Mouse (Mus musculus): Measurements from ENCODE around the gene Itpr3. TPM values are rescaled to one million over a fixed set of nuclear protein-coding genes. Genes with fewer than 3 reads are reported as not detected.

Gene Itpr3
- total and polyA plus RNA-seq, 2 experiments from 2014 or later = 0.89 to 6.9 TPM

DNA sequence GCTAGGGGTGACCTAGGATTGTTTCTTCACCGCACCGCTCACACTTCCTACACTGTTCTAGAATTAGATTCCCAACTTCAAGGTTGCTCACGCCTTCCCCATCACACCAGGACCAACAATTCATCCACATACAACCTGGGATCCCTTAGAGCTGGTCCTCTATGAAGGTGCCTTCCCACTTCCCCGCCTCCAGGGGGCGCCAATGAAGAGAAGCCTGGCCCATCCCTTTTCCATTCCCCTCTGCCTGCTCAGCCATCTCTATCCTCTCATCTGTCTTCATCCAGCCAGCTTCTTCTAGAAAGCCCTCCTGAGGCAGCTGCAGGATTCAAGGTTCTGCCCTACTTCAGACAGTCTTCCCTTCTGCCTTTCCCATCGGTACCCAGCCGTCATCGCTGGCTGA is 94.3 kb downstream of the Itpr3 start:
- Histone ChIP-seq H3K27me3 (ENCODE audit: control insufficient read depth, insufficient read depth, low read length) (peaks cover 4% of the 10 kb centered on the region; the same call in 1 of the 2 replicates), H3K9ac (replicated peaks; ENCODE audit: low read depth, low read length) (no peak overlapping the region), H3K27ac (ENCODE audit: low read depth) (no peak overlapping the region), H3K4me2 (ENCODE audit: low read depth, low read length) (no peak overlapping the region), H3K4me3 (ENCODE audit: low read depth, low read length) (no peak overlapping the region), H3K4me1 (ENCODE audit: control insufficient read depth, insufficient read depth) (peaks cover 41% of the 10 kb centered on the region), H3K9me3 (replicated peaks; ENCODE audit: control insufficient read depth, low read length) (no peaks in the 10 kb centered on the region), H3K36me3 (replicated peaks; ENCODE audit: control insufficient read depth, insufficient read depth, low read length) (no peaks in the 10 kb centered on the region)
- TF ChIP-seq CTCF (IDR thresholded peaks at IDR 0.05; ENCODE audit: low read depth) (peak; percentile 43), EP300 (IDR thresholded peaks at IDR 0.05; ENCODE audit: low read depth) (no peak)
- DNase-seq (ENCODE audit: low spot score) = no peak
- 70% methylated on average over 8 of the region's 8 CpGs for WGBS
- ATAC-seq (ENCODE audit: insufficient read depth, low read depth) = no peak

DNA sequence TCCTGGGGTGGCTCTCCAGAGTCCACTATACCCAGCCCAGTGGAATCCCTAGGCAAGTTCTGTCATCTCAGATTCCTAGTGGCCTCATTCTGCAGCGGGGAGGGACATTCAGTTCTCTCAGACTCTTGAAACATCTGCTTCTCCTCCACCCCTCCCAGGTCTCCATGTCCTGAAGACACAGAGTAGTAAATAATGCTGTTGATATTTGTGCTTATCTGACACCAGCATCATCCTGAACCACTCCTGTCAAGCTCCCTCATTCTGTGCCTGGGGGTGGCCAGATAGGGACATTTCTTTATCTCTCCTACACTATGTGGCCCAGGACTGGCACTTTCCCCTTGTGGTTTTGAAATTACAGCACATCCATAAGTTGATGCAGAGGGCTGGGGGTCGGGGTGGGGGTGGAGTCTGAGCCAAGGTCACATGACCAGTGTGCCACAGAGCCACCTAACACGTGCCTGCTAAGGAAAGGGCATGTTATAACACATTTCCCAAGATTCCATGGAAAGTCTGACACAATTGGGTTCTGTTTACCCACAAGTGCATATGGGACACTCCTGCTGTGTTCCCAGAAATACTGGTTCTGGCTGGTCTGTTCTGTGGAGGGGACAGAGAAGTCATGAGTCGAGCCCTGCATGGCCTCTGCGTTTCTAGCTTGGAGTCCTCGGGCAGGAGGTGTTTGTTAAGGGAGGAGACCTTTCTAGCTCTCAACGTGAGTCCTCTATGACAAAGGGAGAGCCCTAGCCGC is 96.0 kb downstream of the Itpr3 start:
- no peaks in the 10 kb centered on the region for H3K36me3 ChIP-seq (replicated peaks; ENCODE audit: control insufficient read depth, insufficient read depth, low read length)
- no peaks in the 10 kb centered on the region for H3K27me3 ChIP-seq (ENCODE audit: control insufficient read depth, insufficient read depth, low read length)
- no peak for TF ChIP-seq EP300 (IDR thresholded peaks at IDR 0.05; ENCODE audit: low read depth)
- no peak for TF ChIP-seq CTCF (IDR thresholded peaks at IDR 0.05; ENCODE audit: low read depth)
- WGBS = 50% methylated on average over 8 of the region's 8 CpGs
- no peak overlapping the region for H3K4me2 ChIP-seq (ENCODE audit: low read depth, low read length)
- no peaks in the 10 kb centered on the region for H3K9me3 ChIP-seq (replicated peaks; ENCODE audit: control insufficient read depth, low read length)
- peaks cover 58% of the 10 kb centered on the region for H3K4me1 ChIP-seq (ENCODE audit: control insufficient read depth, insufficient read depth)
- DNase-seq (ENCODE audit: low spot score) (no peak), ATAC-seq (ENCODE audit: insufficient read depth, low read depth) (peak; percentile 1; the same call in 1 of the 2 replicates)
- H3K4me3 ChIP-seq (ENCODE audit: low read depth, low read length) = no peak overlapping the region
- peak overlapping the region; percentile 99 for H3K27ac ChIP-seq (ENCODE audit: low read depth)
- no peak overlapping the region; the same call in 1 of the 2 replicates for H3K9ac ChIP-seq (replicated peaks; ENCODE audit: low read depth, low read length)

DNA sequence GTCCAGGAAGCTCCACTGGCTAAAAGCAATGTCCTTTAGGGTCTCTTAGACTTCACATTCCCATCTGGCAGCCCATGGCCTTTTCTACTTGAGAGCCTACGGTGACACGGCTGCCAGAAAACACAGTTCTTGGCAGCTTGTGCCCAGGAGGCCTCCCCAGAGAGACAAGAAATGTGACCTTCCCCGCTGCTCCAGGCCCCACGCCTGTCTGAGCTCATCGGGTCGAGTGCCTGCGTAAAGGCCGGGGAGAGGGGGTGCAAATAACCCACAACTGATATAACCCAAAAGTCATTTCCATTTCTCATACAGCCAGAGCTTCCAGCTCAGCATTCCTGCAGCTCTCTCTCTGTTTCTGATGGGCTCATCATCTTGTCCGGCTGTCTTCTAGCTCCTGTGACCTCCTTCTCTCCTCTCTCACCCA is 96.7 kb downstream of the Itpr3 start:
- Histone ChIP-seq H3K4me2 (ENCODE audit: low read depth, low read length) (no peak overlapping the region), H3K27me3 (ENCODE audit: control insufficient read depth, insufficient read depth, low read length) (no peaks in the 10 kb centered on the region), H3K4me1 (ENCODE audit: control insufficient read depth, insufficient read depth) (peaks cover 60% of the 10 kb centered on the region), H3K9ac (replicated peaks; ENCODE audit: low read depth, low read length) (no peak overlapping the region; the same call in 1 of the 2 replicates), H3K9me3 (replicated peaks; ENCODE audit: control insufficient read depth, low read length) (no peaks in the 10 kb centered on the region), H3K36me3 (replicated peaks; ENCODE audit: control insufficient read depth, insufficient read depth, low read length) (no peaks in the 10 kb centered on the region), H3K27ac (ENCODE audit: low read depth) (peak overlapping the region; percentile 99), H3K4me3 (ENCODE audit: low read depth, low read length) (no peak overlapping the region)
- DNase-seq (ENCODE audit: low spot score) (peak; percentile 65), ATAC-seq (ENCODE audit: insufficient read depth, low read depth) (peak; percentile 68)
- TF ChIP-seq CTCF (IDR thresholded peaks at IDR 0.05; ENCODE audit: low read depth) (no peak), EP300 (IDR thresholded peaks at IDR 0.05; ENCODE audit: low read depth) (0 out of 2 replicates have a peak, but pooled peaks have one; percentile 32)
- WGBS = 26% methylated on average over 9 of the region's 9 CpGs

DNA sequence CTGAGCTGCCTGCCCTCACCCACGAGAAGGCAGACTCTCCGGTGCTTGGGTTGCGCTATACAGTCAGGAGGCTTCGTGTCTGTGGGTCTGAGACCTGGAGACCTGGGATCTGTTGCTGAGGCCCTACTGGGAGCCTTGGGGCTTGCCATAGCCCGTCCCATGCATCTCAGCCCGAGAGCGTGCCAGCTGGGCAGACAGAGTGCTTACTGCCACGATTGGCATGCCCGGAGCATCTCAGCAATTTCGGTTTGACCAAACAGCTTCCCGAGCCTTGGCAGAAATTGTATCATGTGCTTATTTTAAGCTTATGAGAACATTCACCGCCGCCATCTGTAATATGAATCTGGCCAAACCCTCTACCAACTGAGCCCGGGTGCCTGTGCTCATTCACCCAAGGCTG is 97.2 kb downstream of the Itpr3 start:
- DNase-seq (ENCODE audit: low spot score) (peak; percentile 77), ATAC-seq (ENCODE audit: insufficient read depth, low read depth) (peak; percentile 68)
- Histone ChIP-seq H3K27ac (ENCODE audit: low read depth) (peak overlapping the region; percentile 99), H3K4me2 (ENCODE audit: low read depth, low read length) (no peak overlapping the region), H3K9ac (replicated peaks; ENCODE audit: low read depth, low read length) (no peak overlapping the region), H3K4me3 (ENCODE audit: low read depth, low read length) (no peak overlapping the region), H3K36me3 (replicated peaks; ENCODE audit: control insufficient read depth, insufficient read depth, low read length) (no peaks in the 10 kb centered on the region), H3K27me3 (ENCODE audit: control insufficient read depth, insufficient read depth, low read length) (no peaks in the 10 kb centered on the region), H3K4me1 (ENCODE audit: control insufficient read depth, insufficient read depth) (peaks cover 60% of the 10 kb centered on the region), H3K9me3 (replicated peaks; ENCODE audit: control insufficient read depth, low read length) (no peaks in the 10 kb centered on the region)
- WGBS = 48% methylated on average over 14 of the region's 14 CpGs
- no peak for TF ChIP-seq CTCF (IDR thresholded peaks at IDR 0.05; ENCODE audit: low read depth)
- no peak for TF ChIP-seq EP300 (IDR thresholded peaks at IDR 0.05; ENCODE audit: low read depth)

DNA sequence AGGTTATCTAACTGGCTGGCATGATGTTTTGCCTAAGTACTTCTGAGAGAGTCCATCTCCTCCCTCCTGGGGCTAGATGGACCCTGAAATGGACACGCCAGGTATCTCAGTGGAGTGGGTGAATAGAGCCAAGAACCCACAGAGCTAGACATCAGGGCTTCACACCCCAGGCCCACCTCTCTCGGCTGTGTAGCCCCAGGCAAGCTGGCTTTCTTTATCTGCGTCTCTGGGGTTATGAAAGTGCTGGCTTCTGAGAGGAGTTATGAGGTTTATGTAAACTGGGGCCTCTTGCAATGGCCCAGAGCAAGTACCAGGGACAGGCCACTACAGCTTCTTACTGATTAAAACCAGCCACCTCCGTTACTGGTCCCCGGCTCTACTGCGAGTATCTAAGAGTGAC is 97.8 kb downstream of the Itpr3 start:
- no peak for TF ChIP-seq CTCF (IDR thresholded peaks at IDR 0.05; ENCODE audit: low read depth)
- no peak for TF ChIP-seq EP300 (IDR thresholded peaks at IDR 0.05; ENCODE audit: low read depth)

More for the DNA sequence above, 97.8 kb downstream of the Itpr3 start:
- H3K4me1 ChIP-seq (ENCODE audit: control insufficient read depth, insufficient read depth) = peaks cover 60% of the 10 kb centered on the region
- no peak overlapping the region for H3K9ac ChIP-seq (replicated peaks; ENCODE audit: low read depth, low read length)
- peak overlapping the region; percentile 99 for H3K27ac ChIP-seq (ENCODE audit: low read depth)
- no peak for ATAC-seq (ENCODE audit: insufficient read depth, low read depth)
- 80% methylated on average over 6 of the region's 6 CpGs for whole genome bisulfite sequencing
- DNase-seq (ENCODE audit: low spot score) = no peak
- no peak overlapping the region for H3K4me3 ChIP-seq (ENCODE audit: low read depth, low read length)
- no peaks in the 10 kb centered on the region for H3K27me3 ChIP-seq (ENCODE audit: control insufficient read depth, insufficient read depth, low read length)
- H3K4me2 ChIP-seq (ENCODE audit: low read depth, low read length) = no peak overlapping the region
- no peaks in the 10 kb centered on the region for H3K36me3 ChIP-seq (replicated peaks; ENCODE audit: control insufficient read depth, insufficient read depth, low read length)
- no peaks in the 10 kb centered on the region for H3K9me3 ChIP-seq (replicated peaks; ENCODE audit: control insufficient read depth, low read length)
